Mouse (Mus musculus) MEL-GATA-1-ER (cell line): ENCODE results near the gene Slc32a1.

Experiments
- DNase-seq: peaks from one replicate; pipeline ENCODE4 v3.0.0-alpha.2; 2012; ENCODE audit warnings: low read depth; ENCODE audit errors: extremely low read depth

Gene Slc32a1

DNA sequence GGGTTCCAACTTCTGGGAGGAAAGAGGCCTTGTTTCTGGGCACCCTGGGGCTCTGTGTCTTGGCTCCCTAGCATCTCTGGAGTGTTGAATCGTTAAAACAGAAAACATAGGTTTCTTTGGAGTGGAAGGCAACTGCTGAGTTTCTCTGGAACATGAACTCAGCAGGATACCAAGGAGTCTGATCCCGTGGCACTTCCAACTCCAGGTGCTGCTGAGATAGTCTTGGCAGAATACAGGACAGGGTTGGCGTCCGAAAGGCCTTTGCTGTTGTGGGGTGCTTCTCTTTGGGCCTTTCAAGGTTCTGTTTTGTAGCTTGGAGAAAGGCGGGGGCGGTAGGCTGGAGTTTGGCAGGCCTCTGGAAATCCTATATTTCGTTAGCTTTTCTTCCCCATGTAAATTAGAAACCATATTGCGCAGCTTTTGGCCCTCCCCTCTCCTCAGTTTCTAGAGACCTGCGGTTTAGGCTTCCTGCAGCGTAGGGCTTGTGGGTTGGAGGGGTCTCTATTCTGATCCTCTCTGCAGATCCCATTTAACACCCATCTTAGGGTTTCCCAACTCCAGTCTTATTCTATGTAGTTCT lies 2.2 kb downstream of the Slc32a1 start:
- no peak for DNase-seq

DNA sequence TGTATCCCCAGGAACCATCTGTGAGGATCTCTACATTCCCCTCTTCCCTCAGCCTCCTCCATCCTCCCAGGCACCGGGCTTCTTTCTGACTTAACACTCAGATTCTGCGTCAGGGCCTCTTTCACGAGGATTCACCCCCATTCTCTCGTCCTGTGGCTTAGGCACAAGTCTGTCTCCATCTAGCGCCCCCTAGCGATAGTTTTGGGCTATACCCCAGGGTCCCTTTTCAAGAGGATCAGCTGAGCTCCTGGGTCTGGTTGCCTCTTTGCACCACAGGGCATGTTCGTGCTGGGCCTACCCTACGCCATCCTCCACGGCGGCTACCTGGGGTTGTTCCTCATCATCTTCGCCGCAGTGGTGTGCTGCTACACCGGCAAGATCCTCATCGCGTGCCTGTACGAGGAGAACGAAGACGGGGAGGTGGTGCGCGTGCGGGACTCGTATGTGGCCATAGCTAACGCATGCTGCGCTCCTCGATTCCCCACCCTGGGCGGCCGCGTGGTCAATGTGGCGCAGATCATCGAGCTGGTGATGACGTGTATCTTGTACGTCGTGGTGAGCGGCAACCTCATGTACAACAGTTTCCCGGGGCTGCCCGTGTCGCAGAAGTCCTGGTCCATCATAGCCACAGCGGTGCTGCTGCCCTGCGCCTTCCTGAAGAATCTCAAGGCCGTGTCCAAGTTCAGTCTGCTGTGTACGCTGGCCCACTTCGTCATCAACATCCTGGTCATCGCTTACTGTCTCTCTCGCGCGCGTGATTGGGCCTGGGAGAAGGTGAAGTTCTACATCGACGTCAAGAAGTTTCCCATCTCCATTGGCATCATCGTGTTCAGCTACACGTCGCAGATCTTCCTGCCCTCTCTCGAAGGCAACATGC lies 3.2 kb downstream of the Slc32a1 start:
- peak; percentile 48 for DNase-seq

DNA sequence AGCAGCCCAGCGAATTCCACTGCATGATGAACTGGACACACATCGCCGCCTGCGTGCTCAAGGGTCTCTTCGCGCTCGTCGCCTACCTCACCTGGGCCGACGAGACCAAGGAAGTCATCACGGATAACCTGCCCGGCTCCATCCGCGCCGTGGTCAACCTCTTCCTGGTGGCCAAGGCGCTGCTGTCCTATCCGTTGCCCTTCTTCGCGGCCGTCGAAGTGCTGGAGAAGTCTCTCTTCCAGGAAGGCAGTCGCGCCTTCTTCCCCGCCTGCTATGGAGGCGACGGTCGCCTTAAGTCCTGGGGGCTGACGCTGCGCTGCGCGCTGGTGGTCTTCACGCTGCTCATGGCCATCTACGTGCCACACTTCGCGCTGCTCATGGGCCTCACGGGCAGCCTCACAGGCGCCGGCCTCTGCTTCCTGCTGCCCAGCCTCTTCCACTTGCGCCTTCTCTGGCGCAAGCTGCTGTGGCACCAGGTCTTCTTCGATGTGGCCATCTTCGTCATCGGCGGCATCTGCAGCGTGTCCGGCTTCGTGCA lies 3.9 kb downstream of the Slc32a1 start:
- no peak for DNase-seq

DNA sequence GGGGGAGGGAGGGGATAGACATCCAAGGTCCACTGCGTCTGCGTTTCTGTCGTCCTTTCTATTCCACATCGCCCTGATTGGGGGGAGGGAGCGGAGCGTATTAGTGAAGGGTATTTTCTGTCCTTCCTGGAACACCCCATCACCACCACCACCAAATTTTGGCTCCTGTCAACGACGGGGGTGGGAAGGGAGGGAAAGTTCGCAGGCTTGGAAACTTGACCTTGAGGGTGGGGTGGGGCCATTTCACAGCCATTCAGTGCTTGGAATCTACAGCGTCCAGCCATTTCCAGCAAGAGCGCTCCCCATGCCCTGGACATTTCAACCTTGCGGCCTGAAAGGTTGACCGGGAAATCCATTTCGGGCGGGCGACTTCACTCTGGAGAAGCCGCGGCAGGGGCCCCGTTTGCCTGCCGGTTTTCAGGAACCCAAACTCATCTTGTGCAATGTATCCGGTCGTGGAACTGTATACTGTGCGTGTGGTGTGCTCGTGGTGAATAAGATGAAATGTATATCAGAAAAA lies 4.7 kb downstream of the Slc32a1 start:
- DNase-seq: no peak

DNA sequence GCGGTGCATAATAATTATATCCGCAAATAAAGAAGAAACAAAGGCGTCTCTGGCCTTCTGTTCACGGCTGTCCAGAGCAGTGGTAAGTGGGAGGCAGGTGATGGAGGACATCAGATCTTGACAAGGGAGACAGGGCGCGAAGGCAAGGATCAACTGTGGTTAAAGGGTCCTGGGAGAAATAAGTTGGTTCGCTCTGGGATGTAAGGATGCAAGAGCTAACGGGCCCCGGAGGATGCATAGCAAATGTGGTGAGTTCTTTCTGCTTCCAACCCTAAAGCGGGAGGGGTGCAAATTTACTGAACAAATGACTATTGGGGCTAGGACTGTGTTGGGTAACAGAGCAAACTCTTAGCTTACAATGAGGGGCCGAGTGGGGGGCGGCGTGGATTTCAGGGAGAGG lies 5.1 kb downstream of the Slc32a1 start:
- DNase-seq: no peak

DNA sequence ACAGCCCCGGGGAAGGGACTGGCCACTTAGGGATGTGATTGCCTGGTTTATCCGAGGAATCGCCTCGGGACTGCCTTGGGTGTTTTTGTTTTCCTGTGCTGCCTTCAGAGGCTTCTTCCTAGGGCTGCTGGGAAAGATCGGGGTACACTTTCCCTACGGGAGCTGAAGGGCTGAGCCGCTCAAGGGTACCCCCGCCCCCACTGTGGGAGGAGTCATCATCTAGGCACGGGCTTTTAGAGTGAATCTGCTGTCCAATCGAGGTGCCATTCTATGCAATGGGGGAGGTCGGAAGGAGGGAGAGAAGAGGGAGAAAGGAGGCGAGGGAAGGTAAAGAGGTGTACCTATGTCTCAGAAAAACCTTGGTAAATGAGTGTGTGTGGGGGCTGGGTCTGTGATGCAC lies 5.7 kb downstream of the Slc32a1 start:
- DNase-seq: no peak

DNA sequence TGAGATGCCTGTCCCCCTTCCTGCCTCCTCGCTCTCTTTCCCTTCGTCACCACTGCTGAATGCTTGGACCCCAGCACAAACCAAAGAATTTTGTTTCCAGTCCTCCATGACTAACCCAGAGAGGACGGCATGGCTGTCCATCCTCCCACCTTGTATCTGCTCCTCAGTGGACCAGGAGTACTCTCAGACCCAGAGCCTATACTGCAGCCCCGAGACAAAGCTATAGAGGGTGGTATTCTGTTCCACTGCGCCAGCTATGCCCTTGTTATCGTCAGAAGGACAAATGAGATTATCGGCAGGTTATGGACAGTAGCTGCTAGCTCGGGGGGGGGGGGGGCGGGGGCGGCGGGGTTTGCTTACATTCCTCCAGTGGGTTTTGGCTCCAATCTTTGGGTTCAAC lies 6.2 kb downstream of the Slc32a1 start:
- no peak for DNase-seq

DNA sequence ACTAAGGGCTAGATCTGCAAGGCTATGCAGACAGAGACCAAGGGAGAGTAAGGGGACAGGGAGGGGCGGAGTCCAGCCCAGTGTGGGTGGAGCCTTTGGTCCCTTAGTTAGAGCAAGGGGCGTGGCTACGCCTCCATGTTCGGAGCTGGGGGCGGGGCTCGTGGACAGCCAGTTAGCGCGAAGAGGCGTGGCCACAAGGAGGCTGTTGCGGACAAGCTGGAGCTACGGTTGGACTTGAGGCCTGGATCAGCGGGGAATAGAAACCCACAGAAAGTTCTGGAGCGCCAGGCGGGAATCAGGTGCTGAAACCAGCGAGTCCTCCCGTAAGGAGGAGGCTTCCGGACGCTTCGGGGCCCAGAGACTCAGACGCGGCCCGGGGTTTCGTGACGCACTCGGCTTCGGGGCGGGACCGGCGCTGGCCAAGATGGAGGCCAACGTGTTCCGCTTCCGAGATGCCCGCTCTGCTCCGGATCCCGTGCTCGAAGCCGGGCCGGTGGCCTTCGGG lies 14.2 kb downstream of the Slc32a1 start, which contains the start of gene Actr5:
Actr5 (plus strand) TSS at position 171 of the 505 bp plus-strand sequence.
- DNase-seq: peak; percentile 77

DNA sequence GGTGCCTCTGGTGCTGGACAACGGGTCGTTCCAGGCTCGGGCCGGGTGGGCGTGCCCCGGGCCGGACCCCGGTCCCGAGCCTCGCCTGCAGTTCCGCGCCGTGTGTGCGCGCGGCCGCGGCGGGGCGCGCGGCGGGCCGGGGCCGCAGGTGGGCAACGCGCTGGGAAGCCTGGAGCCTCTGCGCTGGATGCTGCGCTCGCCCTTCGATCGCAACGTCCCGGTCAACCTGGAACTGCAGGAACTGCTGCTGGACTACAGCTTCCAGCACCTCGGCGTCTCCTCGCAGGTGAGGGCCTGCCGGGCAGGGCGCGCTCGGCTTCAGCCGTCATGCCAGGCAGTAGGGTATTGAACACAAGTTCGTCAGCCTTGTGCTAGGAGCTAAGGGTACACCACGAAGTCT lies 14.7 kb downstream of the Slc32a1 start:
- peak; percentile 17 for DNase-seq

DNA sequence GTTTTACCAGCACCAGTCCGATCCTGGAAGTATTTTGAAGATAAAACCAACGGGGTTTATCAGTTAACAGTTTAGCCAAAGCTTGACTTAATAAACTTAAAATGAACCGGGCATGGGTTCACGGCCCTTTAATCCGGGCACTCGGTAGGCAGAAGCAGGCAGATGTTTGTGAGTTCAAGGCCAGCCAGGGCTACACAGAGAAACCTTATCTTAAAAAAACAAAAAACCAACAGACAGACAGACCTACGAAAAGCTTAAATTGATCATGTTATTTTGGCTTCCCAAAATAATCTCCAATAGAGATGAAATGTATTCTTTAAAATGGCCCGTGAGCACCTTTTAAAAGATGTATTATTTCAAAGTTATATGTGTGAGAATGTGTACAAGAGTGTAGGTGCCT lies 15.1 kb downstream of the Slc32a1 start:
- no peak for DNase-seq

DNA sequence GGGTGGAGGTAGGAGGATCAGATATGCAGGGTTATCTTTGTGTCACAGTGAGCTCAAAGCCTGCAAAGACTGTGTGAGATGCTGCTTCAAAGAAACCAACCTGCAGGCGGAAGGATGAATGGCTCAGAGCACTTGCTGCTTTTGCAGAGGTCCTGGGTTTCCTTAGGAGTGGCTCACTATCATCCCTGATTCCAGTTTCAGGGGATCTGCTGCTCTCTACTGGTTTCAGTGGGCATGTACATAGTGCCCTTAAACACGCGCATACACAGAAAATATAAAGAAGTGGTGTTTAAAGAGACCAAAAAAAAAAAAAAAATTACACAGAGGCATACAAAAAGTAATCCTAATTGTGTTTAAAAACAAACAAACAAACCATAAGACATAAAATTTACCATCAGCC lies 18.3 kb downstream of the Slc32a1 start:
- no peak for DNase-seq

DNA sequence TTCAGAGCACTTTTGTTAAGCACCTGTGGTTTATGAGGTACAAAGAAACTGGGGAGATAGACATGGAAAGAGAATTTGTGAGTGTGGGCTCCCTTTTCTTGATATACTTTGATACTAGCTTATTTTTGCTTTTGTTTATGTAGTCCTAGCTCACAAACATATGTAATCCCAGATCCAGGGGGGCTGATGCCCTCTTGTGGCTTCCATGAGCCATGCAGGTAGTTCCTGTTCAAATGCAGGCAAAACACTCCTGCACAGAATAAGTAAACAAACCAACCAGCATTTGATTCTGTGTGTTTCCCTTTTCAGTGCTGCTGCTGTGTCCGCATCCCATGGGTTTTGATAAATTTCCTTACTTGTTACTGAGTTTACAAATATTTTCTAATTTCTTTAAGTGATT lies 18.8 kb downstream of the Slc32a1 start:
- no peak for DNase-seq

DNA sequence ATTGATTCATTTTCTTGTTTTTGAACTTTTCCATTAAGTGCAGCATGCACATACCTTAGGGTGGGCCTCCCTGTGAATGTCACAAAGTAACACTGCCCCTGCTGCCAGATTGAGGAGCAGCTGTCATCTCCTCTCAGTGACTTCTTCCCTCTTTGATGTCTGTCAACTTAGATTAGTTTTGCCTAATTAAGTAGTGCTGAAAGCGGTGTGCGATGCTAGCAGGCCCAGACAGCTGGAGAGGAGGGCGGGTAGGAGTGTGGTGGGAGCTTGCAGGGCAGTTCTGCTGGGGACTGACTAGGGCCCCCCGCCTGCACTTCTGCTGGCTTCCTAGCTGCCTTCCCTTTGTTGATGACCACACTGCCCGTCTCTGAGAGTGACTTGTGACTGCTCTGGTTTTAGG lies 21.3 kb downstream of the Slc32a1 start:
- DNase-seq: no peak

DNA sequence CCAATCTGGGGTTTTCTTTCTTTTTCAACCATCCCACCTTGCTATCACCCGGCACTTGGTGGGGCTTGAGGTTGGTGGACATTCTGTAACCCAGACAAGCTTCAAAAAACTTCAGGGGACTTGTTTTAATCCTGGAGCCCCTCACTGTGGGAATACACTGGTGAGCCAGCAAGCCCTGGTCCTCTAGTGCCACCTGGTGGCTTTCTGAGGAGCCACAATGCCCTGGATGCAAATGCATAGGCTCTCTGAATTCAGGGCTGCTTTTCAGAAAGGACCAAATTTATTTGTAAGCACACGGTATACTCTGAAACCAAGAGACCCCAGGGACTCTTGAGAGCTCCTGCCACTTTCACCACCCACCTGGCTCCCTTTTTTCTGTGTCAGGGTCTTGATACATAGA lies 31.3 kb downstream of the Slc32a1 start:
- no peak for DNase-seq

DNA sequence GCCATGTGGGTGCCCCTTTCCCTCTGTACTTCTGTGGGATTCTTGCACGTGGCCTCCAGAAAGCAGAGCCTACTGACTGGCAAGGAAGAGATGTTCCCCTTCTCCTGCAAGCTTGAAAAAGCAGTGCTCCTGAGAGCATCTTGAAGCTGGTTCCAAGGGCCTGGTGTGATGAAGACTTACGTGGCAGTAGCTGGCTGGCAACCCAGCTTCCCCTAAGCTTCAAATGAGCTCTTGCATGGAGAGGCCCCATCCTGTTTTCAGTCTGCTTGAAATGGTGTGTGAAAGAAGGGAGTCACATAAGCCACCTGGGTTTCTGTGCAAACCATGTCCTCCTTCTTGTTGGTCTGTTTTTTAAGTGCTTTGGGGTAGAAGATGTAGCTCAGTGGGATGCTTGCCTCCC lies 32.0 kb downstream of the Slc32a1 start:
- no peak for DNase-seq

DNA sequence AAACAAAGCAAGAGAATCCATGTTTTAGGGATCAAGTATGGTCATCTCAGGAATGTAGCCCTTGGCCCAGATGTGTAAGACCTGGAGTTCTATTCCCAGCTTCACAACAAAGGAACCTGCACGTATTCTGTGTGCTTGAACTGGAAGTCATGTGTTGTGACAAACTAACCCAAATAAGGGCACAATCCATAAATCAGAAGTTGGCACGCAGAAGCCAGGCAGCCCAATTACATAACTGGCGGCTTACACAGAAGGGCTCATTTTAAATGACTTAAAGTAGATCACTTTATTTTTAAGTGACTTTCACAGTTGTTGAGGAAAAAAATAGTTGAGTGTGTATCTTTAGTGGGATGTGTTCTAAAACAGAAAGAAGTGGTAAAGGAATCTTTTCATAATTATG lies 33.2 kb downstream of the Slc32a1 start:
- DNase-seq: no peak

DNA sequence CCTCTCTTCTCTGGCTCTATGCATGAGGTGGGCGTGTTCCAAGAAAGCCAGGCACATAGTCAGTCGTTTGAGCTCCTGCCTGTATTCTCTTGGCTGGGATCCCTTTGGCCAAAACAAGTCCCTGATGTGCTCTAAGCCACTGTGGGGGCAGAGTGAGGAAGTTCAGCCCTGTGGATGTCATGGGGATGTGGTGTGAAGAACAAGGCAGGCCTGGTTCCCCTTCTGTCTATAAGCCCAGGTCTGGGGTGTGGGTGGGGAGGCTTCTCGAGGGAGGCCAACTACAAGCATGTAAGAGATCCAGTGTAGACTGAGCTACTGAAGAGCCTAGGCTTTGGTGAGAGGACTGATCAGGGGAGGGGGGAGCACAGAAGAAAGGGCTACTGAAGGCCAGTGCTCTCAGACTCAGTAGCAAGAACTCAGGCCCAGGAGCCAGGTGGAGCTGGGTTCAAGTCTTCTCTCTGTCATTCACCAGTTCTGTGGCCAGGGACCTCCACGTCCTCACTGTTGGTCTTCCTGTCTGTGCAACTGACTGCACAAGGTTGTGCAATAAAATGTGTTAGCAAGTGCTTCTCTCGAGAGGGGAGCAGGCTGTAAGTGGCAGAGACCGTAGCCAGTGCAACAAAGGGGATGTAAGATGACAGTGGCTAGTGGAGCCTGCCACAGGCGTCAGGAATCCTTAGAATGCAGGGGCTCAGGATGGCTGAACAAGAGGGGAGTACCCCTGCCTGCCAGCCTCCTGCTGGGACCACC lies 40.8 kb downstream of the Slc32a1 start:
- no peak for DNase-seq

DNA sequence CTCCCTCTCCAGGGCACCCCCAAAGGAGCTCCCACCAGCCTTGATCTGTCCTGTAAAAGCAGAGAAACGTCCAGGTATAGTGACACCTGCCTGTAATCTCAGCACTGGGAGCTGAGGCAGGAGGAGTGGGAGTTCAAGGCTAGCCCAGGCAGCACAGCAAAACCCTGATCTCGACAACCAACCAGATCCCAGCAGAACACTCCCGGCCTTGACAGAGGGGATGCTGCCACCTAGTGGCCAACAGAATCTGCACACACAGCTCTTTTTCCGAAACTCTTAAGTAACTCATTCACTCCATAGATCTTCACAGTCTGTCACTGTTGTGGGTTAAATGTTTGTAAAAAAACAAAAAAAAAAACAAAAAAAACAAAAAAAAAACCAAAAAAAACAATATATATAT lies 42.4 kb downstream of the Slc32a1 start:
- peak; percentile 31 for DNase-seq

DNA sequence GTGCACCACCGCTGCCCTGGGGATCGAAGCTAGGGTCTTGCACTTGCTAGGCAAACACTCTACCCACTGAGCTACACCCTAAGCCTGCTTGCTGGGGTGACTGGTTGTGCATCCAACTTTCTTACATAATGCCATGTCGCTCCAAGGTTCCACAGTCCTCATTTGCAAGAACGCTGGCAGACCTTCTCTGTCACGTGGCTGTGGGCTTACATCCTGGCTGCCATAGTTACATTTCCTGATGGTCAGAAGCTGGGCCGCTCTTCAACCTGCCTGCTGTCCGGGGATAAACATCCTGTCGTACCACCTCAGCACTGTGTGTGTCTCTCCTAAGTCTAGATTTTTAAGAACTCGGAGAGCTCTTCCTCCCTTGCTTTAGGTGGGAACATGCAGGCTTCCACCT lies 44.1 kb downstream of the Slc32a1 start:
- DNase-seq: no peak

DNA sequence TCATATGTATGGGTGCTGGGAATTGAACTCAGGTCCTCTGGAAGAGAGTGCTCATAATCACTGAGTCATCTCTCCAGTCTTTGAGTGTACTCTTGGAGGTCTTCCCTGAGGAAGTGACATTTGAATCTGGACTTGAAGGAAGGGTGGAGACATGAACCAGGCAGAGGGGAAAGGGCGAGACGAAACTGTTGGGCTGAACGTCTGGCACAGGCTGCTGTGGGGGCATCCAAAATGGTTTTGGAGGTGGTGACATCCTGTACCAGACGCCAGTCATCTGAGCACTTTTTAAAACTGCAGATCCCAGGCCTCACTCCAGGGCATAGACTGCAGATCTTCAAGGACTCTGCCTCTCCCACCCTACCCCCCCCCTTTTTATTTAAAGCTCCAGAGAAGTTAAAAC lies 45.2 kb downstream of the Slc32a1 start:
- no peak for DNase-seq

DNA sequence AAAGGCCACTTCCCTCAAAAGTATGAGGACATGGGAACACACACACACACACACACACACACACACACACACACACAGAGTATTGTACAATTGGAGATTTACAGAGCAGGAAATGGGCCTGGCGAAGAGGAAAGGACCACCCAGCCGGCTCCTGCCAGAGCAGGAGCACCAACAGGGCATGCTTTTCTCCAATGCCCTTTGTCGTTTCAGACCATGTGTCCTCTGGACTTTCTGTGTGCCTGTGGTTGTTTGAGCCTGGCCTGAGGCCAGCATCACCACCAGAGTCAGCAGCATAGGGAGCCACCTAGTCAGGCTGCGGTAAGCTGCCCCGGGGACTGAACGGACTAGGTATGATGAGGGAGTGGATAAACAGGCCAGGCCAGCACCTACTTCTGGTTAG lies 48.3 kb downstream of the Slc32a1 start:
- no peak for DNase-seq

DNA sequence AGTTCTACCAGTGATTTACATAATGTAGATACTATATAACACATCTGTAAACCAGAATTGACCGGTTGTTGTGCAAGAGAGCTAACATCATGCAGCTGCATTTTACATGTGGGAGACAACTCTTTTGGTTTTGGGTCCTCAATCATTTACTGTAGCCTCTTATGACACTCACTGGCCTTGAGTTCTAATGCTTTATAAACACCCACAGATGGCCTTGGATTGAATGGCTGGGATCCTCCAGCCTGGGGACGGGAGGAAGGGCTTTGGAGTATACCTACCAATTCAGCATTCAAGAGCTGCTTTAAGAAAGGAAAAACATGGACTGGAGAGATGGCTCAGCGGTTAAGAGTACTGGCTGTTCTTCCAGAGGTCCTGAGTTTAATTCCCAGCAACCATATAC lies 48.8 kb downstream of the Slc32a1 start:
- DNase-seq: no peak
